Mouse (Mus musculus): Measurements from ENCODE around the gene Dtnb. TPM values are rescaled to one million over a fixed set of nuclear protein-coding genes. Genes with fewer than 3 reads are reported as not detected.

The Dtnb gene
- polyA plus RNA-seq, 1 experiment, result 15.9 TPM

- Histone ChIP-seq H3K27ac (ENCODE audit: insufficient read depth, low read depth, low read length) (peak overlapping the region; percentile 77; the same call in 1 of the 2 replicates), H3K4me3 (ENCODE audit: low read depth, low read length) (no peak overlapping the region), H3K4me1 (ENCODE audit: control insufficient read depth, insufficient read depth, insufficient read length, low read length) (peaks cover 5% of the 10 kb centered on the region; the same call in 1 of the 2 replicates), H3K27me3 (ENCODE audit: control insufficient read depth, insufficient read depth, low read length) (no peaks in the 10 kb centered on the region), H3K36me3 (ENCODE audit: control insufficient read depth, insufficient read depth, low read length) (no peaks in the 10 kb centered on the region)
- no peak for TF ChIP-seq POLR2A (IDR thresholded peaks at IDR 0.05; ENCODE audit: low read depth, low read length)
- no peak for TF ChIP-seq CTCF (IDR thresholded peaks at IDR 0.05; ENCODE audit: extremely low read depth, insufficient read length, insufficient replicate concordance, low read depth, low read length)
- 75% methylated on average over 3 of the region's 3 CpGs for WGBS
Measured at GRCm38 (mm10) chr12:3740705-3741081, 168.5 kb downstream of the Dtnb start.

- Histone ChIP-seq H3K4me1 (ENCODE audit: control insufficient read depth, insufficient read depth, insufficient read length, low read length) (peaks cover 2% of the 10 kb centered on the region; the same call in 1 of the 2 replicates), H3K27me3 (ENCODE audit: control insufficient read depth, insufficient read depth, low read length) (no peaks in the 10 kb centered on the region), H3K36me3 (ENCODE audit: control insufficient read depth, insufficient read depth, low read length) (no peaks in the 10 kb centered on the region), H3K4me3 (ENCODE audit: low read depth, low read length) (no peak overlapping the region), H3K27ac (ENCODE audit: insufficient read depth, low read depth, low read length) (peak overlapping the region; percentile 15; the same call in 1 of the 2 replicates)
- WGBS, result 52% methylated on average over 7 of the region's 7 CpGs
- TF ChIP-seq CTCF (IDR thresholded peaks at IDR 0.05; ENCODE audit: extremely low read depth, insufficient read length, insufficient replicate concordance, low read depth, low read length) (no peak), POLR2A (IDR thresholded peaks at IDR 0.05; ENCODE audit: low read depth, low read length) (no peak)
Measured at GRCm38 (mm10) chr12:3745432-3746105, 173.4 kb downstream of the Dtnb start.

- H3K36me3 ChIP-seq (ENCODE audit: control insufficient read depth, insufficient read depth, low read length), result no peaks in the 10 kb centered on the region
- no peak overlapping the region for H3K27ac ChIP-seq (ENCODE audit: insufficient read depth, low read depth, low read length)
- H3K4me3 ChIP-seq (ENCODE audit: low read depth, low read length), result no peak overlapping the region
- TF ChIP-seq POLR2A (IDR thresholded peaks at IDR 0.05; ENCODE audit: low read depth, low read length), result no peak
- no peak for TF ChIP-seq CTCF (IDR thresholded peaks at IDR 0.05; ENCODE audit: extremely low read depth, insufficient read length, insufficient replicate concordance, low read depth, low read length)
- peaks cover 2% of the 10 kb centered on the region; the same call in 1 of the 2 replicates for H3K4me1 ChIP-seq (ENCODE audit: control insufficient read depth, insufficient read depth, insufficient read length, low read length)
- no peaks in the 10 kb centered on the region for H3K27me3 ChIP-seq (ENCODE audit: control insufficient read depth, insufficient read depth, low read length)
- 82% methylated on average over 3 of the region's 3 CpGs for WGBS
Measured at GRCm38 (mm10) chr12:3746369-3746768, 174.2 kb downstream of the Dtnb start.

GRCm38 (mm10) chr12:3747583-3747982, 175.4 kb downstream of the Dtnb start:
- H3K27me3 ChIP-seq (ENCODE audit: control insufficient read depth, insufficient read depth, low read length), result no peaks in the 10 kb centered on the region
- TF ChIP-seq CTCF (IDR thresholded peaks at IDR 0.05; ENCODE audit: extremely low read depth, insufficient read length, insufficient replicate concordance, low read depth, low read length), result no peak
- no peak for TF ChIP-seq POLR2A (IDR thresholded peaks at IDR 0.05; ENCODE audit: low read depth, low read length)
- H3K27ac ChIP-seq (ENCODE audit: insufficient read depth, low read depth, low read length), result no peak overlapping the region
- H3K4me1 ChIP-seq (ENCODE audit: control insufficient read depth, insufficient read depth, insufficient read length, low read length), result peaks cover 2% of the 10 kb centered on the region; the same call in 1 of the 2 replicates
- no peak overlapping the region for H3K4me3 ChIP-seq (ENCODE audit: low read depth, low read length)
- WGBS, result 84% methylated on average over 4 of the region's 4 CpGs
- no peaks in the 10 kb centered on the region for H3K36me3 ChIP-seq (ENCODE audit: control insufficient read depth, insufficient read depth, low read length)

- no peak overlapping the region for H3K27ac ChIP-seq (ENCODE audit: insufficient read depth, low read depth, low read length)
- H3K4me3 ChIP-seq (ENCODE audit: low read depth, low read length), result no peak overlapping the region
- no peaks in the 10 kb centered on the region for H3K36me3 ChIP-seq (ENCODE audit: control insufficient read depth, insufficient read depth, low read length)
- 69% methylated on average over 6 of the region's 6 CpGs for WGBS
- H3K27me3 ChIP-seq (ENCODE audit: control insufficient read depth, insufficient read depth, low read length), result no peaks in the 10 kb centered on the region
- TF ChIP-seq POLR2A (IDR thresholded peaks at IDR 0.05; ENCODE audit: low read depth, low read length), result no peak
- no peak for TF ChIP-seq CTCF (IDR thresholded peaks at IDR 0.05; ENCODE audit: extremely low read depth, insufficient read length, insufficient replicate concordance, low read depth, low read length)
- peaks cover 4% of the 10 kb centered on the region; the same call in 1 of the 2 replicates for H3K4me1 ChIP-seq (ENCODE audit: control insufficient read depth, insufficient read depth, insufficient read length, low read length)
Measured at GRCm38 (mm10) chr12:3755522-3755921, 183.3 kb downstream of the Dtnb start.

- 94% methylated on average over 3 of the region's 3 CpGs for WGBS
- no peaks in the 10 kb centered on the region for H3K36me3 ChIP-seq (ENCODE audit: control insufficient read depth, insufficient read depth, low read length)
- no peak overlapping the region for H3K27ac ChIP-seq (ENCODE audit: insufficient read depth, low read depth, low read length)
- TF ChIP-seq CTCF (IDR thresholded peaks at IDR 0.05; ENCODE audit: extremely low read depth, insufficient read length, insufficient replicate concordance, low read depth, low read length), result no peak
- no peak for TF ChIP-seq POLR2A (IDR thresholded peaks at IDR 0.05; ENCODE audit: low read depth, low read length)
- H3K27me3 ChIP-seq (ENCODE audit: control insufficient read depth, insufficient read depth, low read length), result no peaks in the 10 kb centered on the region
- H3K4me1 ChIP-seq (ENCODE audit: control insufficient read depth, insufficient read depth, insufficient read length, low read length), result peaks cover 7% of the 10 kb centered on the region; the same call in 1 of the 2 replicates
- no peak overlapping the region for H3K4me3 ChIP-seq (ENCODE audit: low read depth, low read length)
Measured at GRCm38 (mm10) chr12:3756216-3756615, 184.0 kb downstream of the Dtnb start.

- H3K36me3 ChIP-seq (ENCODE audit: control insufficient read depth, insufficient read depth, low read length), result no peaks in the 10 kb centered on the region
- no peak overlapping the region for H3K4me3 ChIP-seq (ENCODE audit: low read depth, low read length)
- TF ChIP-seq CTCF (IDR thresholded peaks at IDR 0.05; ENCODE audit: extremely low read depth, insufficient read length, insufficient replicate concordance, low read depth, low read length), result no peak
- TF ChIP-seq POLR2A (IDR thresholded peaks at IDR 0.05; ENCODE audit: low read depth, low read length), result no peak
- no peak overlapping the region for H3K27ac ChIP-seq (ENCODE audit: insufficient read depth, low read depth, low read length)
- H3K27me3 ChIP-seq (ENCODE audit: control insufficient read depth, insufficient read depth, low read length), result no peaks in the 10 kb centered on the region
- peaks cover 15% of the 10 kb centered on the region for H3K4me1 ChIP-seq (ENCODE audit: control insufficient read depth, insufficient read depth, insufficient read length, low read length)
- WGBS, result 44% methylated on average over 3 of the region's 3 CpGs
Measured at GRCm38 (mm10) chr12:3758127-3758526, 185.9 kb downstream of the Dtnb start.
